Mouse (Mus musculus) ES-E14 (cell line): ENCODE measurements around the gene Cmya5.

Experiments
- CHD2 ChIP-seq: IDR thresholded peaks from 2 replicates; pipeline ENCODE4 v1.6.1; 2014; ENCODE audit warnings: mild to moderate bottlenecking, low read depth, low read length, inconsistent platforms
- HCFC1 ChIP-seq: IDR thresholded peaks from 2 replicates; pipeline ENCODE4 v1.6.1; 2012; ENCODE audit warnings: low read length, inconsistent platforms, borderline replicate concordance; ENCODE audit not compliant: insufficient read depth
- ZC3H11A ChIP-seq: IDR thresholded peaks from 2 replicates; pipeline ENCODE4 v1.6.1; 2012; ENCODE audit warnings: low read depth, mild to moderate bottlenecking, inconsistent platforms, low read length, borderline replicate concordance

DNA sequence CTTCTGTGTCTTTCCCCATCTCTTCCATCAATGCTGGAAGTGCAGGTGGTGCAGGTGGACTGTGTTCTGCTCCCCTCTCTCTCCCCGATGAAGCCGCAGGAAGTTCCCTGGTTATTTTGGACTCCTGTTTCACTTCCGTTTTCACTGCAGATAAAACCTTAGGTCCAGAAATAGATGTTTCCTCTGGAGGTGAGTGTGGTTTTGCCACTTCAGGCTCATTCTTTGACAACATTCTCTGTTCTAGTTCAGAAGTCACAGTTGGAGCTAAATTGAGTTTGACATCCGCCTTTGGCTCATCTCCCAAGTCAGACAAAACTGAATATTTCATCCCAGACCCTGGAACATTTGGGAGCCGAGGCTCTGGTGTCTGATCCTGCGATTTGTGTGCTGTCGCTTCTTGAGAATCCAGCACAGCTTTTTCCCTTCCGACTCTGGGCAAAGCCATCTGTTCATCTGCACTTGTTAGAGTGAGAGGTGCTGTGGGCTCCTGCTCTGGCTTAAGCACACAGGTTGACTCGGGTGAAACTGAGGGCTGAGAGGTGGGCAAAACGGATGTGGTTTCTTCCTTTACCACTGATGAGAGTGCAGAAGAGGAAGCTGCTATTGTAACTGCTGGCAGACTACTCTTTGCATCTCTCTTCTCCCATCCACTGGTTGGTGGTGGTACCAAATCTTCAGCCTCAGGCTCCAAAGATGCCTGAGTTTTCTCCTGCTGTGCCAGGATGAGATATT, 50.2 kb downstream of the Cmya5 start:
- TF ChIP-seq ZC3H11A (no peak), CHD2 (no peak), HCFC1 (no peak)
